Mouse (Mus musculus) midbrain, embryonic 14.5 days (tissue): ENCODE results near the gene Cntln. TPM values are rescaled to one million over a fixed set of nuclear protein-coding genes. Genes with fewer than 3 reads are reported as not detected.

Experiments
- ATAC-seq: fragments of 200-750 bp; cut with Nextera tagmentation; 2 replicates; pipeline ENCODE4 v1.8.0; 2017; ENCODE audit warnings: moderate number of reproducible peaks, moderate library complexity; ENCODE audit not compliant: low FRiP score, low TSS enrichment
- DNase-seq: peaks from one replicate; pipeline ENCODE4 v3.0.0-alpha.2; 2015
- H3K27ac ChIP-seq: fragments of 300-500 bp; sonication (generic); replicated peaks from 2 replicates; pipeline ENCODE4 v1.5.1; 2014; ENCODE audit warnings: mild to moderate bottlenecking, low read depth, low read length, moderate library complexity
- H3K27me3 ChIP-seq: fragments of 300-500 bp; sonication (generic); 2 replicates; pipeline ENCODE4 v1.6.1; 2014; ENCODE audit warnings: low read length, control low read depth, mixed read lengths; ENCODE audit not compliant: control insufficient read depth, insufficient read depth
- H3K36me3 ChIP-seq: fragments of 300-500 bp; sonication (generic); 2 replicates; pipeline ENCODE4 v1.6.1; 2014; ENCODE audit warnings: low read length, control low read depth; ENCODE audit not compliant: control insufficient read depth, insufficient read depth
- H3K4me1 ChIP-seq: fragments of 300-500 bp; sonication (generic); 2 replicates; pipeline ENCODE4 v1.6.1; 2014; ENCODE audit warnings: mild to moderate bottlenecking, antibody characterized with exemption, low read length, control low read depth; ENCODE audit not compliant: control insufficient read depth, insufficient read depth
- H3K4me2 ChIP-seq: fragments of 300-500 bp; sonication (generic); 2 replicates; pipeline ENCODE4 v1.6.1; 2014; ENCODE audit warnings: mild to moderate bottlenecking, low read length, moderate library complexity
- H3K4me3 ChIP-seq: fragments of 300-500 bp; sonication (generic); replicated peaks from 2 replicates; pipeline ENCODE4 v1.5.1; 2014; ENCODE audit warnings: low read depth, low read length
- H3K9ac ChIP-seq: fragments of 300-500 bp; sonication (generic); replicated peaks from 2 replicates; pipeline ENCODE4 v1.6.1; 2014; ENCODE audit warnings: mild to moderate bottlenecking, low read length, moderate library complexity
- H3K9me3 ChIP-seq: fragments of 300-500 bp; sonication (generic); 2 replicates; pipeline ENCODE4 v1.6.1; 2016; ENCODE audit warnings: low read length, control low read depth, mixed read lengths; ENCODE audit not compliant: control insufficient read depth
- WGBS: fragments of 180-500 bp; shearing (Covaris S2); extraction: QIAGEN DNeasy Blood & Tissue Kit; methylation state at CpG from one replicate; pipeline ENCODE4 v1.1.7; 2014; 5-methylcytosine and 5-hydroxymethylcytosine counted together
- polyA plus RNA-seq: library from polyadenylated mRNA; unstranded; fragments of >200 nt; fragmentation: Nextera tagmentation; extraction: Ambion mirVana; gene quantifications from 2 replicates; pipeline ENCODE4 v1.2.1, GENCODE M21; 2014

Gene Cntln
- polyA plus RNA-seq, 1 experiment from 2014 or later, result 5.9 TPM

GRCm38 (mm10) chr4:85096682-85097081 is 212.6 kb downstream of the Cntln start:
- Histone ChIP-seq H3K4me1 (no peaks in the 10 kb centered on the region), H3K9ac (no peak overlapping the region), H3K27ac (no peak overlapping the region), H3K4me3 (no peak overlapping the region), H3K4me2 (no peak overlapping the region), H3K36me3 (no peaks in the 10 kb centered on the region), H3K27me3 (no peaks in the 10 kb centered on the region), H3K9me3 (no peaks in the 10 kb centered on the region)
- DNase-seq, result peak; percentile 93
- ATAC-seq, result peak; percentile 74; the same call in 1 of the 2 replicates
- 14% methylated on average over 7 of the region's 7 CpGs for WGBS

- DNase-seq, result no peak
- no peak for ATAC-seq
- Histone ChIP-seq H3K9ac (no peak overlapping the region), H3K27me3 (no peaks in the 10 kb centered on the region), H3K36me3 (no peaks in the 10 kb centered on the region), H3K4me1 (no peaks in the 10 kb centered on the region), H3K4me3 (no peak overlapping the region), H3K27ac (no peak overlapping the region), H3K4me2 (no peak overlapping the region), H3K9me3 (no peaks in the 10 kb centered on the region)
- WGBS, result 90% methylated on average over 4 of the region's 4 CpGs
These were observed 218.1 kb downstream of the Cntln start for GRCm38 (mm10) chr4:85102168-85102567.

GRCm38 (mm10) chr4:85106416-85106815 is 222.3 kb downstream of the Cntln start:
- no peaks in the 10 kb centered on the region for H3K9me3 ChIP-seq
- H3K4me3 ChIP-seq, result no peak overlapping the region
- H3K27ac ChIP-seq, result no peak overlapping the region

DNA sequence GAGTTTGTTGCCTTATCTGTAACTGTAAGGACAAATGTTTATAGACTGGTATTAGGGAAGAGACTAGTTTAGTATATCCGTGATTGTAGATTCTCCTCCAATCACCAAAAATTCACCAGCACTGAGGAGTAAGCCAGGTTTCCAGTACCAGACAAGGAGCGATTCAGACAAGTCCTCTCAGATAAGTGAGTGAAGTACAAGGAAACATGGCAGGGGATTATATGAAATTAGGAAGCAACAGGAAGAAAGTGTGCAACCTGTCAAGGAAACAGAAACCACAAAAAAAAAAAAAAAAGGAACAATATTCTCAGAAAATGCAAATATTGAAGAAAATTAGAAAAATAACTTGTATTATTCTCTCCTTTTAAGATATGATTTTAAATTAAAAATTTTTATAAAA is 222.9 kb downstream of the Cntln start:
- ATAC-seq (no peak), DNase-seq (no peak)
- H3K27me3 ChIP-seq, result no peaks in the 10 kb centered on the region
- H3K36me3 ChIP-seq, result no peaks in the 10 kb centered on the region
- no peak overlapping the region for H3K4me2 ChIP-seq
- no peaks in the 10 kb centered on the region for H3K9me3 ChIP-seq
- 92% methylated on average over 2 of the region's 2 CpGs for WGBS
- no peaks in the 10 kb centered on the region for H3K4me1 ChIP-seq
- no peak overlapping the region for H3K27ac ChIP-seq
- H3K4me3 ChIP-seq, result no peak overlapping the region
- no peak overlapping the region for H3K9ac ChIP-seq

More at GRCm38 (mm10) chr4:85106416-85106815, 222.3 kb downstream of the Cntln start:
- DNase-seq (no peak), ATAC-seq (no peak)
- H3K4me1 ChIP-seq, result no peaks in the 10 kb centered on the region
- no peaks in the 10 kb centered on the region for H3K36me3 ChIP-seq
- H3K9ac ChIP-seq, result no peak overlapping the region
- WGBS, result 82% methylated on average over 1 of the region's 1 CpGs
- no peak overlapping the region for H3K4me2 ChIP-seq
- no peaks in the 10 kb centered on the region for H3K27me3 ChIP-seq

GRCm38 (mm10) chr4:85120271-85120670 is 236.2 kb downstream of the Cntln start:
- Histone ChIP-seq H3K27ac (no peak overlapping the region), H3K9ac (no peak overlapping the region), H3K4me2 (no peak overlapping the region), H3K36me3 (no peaks in the 10 kb centered on the region), H3K4me3 (no peak overlapping the region), H3K4me1 (no peaks in the 10 kb centered on the region), H3K27me3 (no peaks in the 10 kb centered on the region), H3K9me3 (no peaks in the 10 kb centered on the region)
- WGBS, result 88% methylated on average over 3 of the region's 3 CpGs
- ATAC-seq (no peak), DNase-seq (no peak)

- H3K4me3 ChIP-seq, result no peak overlapping the region
- 90% methylated on average over 5 of the region's 5 CpGs for WGBS
- DNase-seq (no peak), ATAC-seq (no peak)
- H3K9me3 ChIP-seq, result no peaks in the 10 kb centered on the region
- no peak overlapping the region for H3K4me2 ChIP-seq
- H3K9ac ChIP-seq, result no peak overlapping the region
- H3K4me1 ChIP-seq, result no peaks in the 10 kb centered on the region
- H3K36me3 ChIP-seq, result no peaks in the 10 kb centered on the region
- no peak overlapping the region for H3K27ac ChIP-seq
- no peaks in the 10 kb centered on the region for H3K27me3 ChIP-seq
These were observed 265.6 kb downstream of the Cntln start for GRCm38 (mm10) chr4:85149726-85150125.

DNA sequence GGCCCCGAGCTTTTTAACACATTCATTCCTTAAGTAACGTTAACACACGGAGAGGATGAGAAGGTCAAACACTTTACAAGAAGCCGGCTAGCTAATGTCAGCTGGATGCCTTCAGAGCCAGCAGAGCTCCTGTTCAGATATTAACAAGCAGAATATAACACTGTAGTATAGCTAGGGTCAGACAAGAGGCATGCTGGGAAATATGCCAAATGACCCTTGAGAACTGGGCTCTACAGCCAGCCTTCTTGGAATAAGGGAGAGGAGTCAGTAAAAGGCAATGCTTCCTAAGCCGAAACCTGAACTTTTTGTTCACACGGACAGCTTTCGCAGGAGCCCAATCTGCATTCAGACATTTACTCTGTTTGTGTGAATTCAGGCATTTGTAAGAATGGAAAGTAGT is 267.8 kb downstream of the Cntln start:
- H3K4me1 ChIP-seq, result no peaks in the 10 kb centered on the region
- no peaks in the 10 kb centered on the region for H3K27me3 ChIP-seq
- no peaks in the 10 kb centered on the region for H3K36me3 ChIP-seq
- no peak overlapping the region for H3K9ac ChIP-seq
- no peaks in the 10 kb centered on the region for H3K9me3 ChIP-seq
- H3K4me3 ChIP-seq, result no peak overlapping the region
- DNase-seq, result no peak
- 85% methylated on average over 7 of the region's 7 CpGs for WGBS
- H3K4me2 ChIP-seq, result no peak overlapping the region
- no peak for ATAC-seq
- no peak overlapping the region for H3K27ac ChIP-seq

- Histone ChIP-seq H3K4me2 (no peak overlapping the region), H3K9ac (no peak overlapping the region), H3K36me3 (no peaks in the 10 kb centered on the region), H3K27ac (no peak overlapping the region), H3K27me3 (no peaks in the 10 kb centered on the region), H3K4me1 (no peaks in the 10 kb centered on the region), H3K4me3 (no peak overlapping the region), H3K9me3 (no peaks in the 10 kb centered on the region)
- no peak for ATAC-seq
- DNase-seq, result no peak
- 93% methylated on average over 1 of the region's 1 CpGs for WGBS
These were observed 270.3 kb downstream of the Cntln start for GRCm38 (mm10) chr4:85154361-85154760.

DNA sequence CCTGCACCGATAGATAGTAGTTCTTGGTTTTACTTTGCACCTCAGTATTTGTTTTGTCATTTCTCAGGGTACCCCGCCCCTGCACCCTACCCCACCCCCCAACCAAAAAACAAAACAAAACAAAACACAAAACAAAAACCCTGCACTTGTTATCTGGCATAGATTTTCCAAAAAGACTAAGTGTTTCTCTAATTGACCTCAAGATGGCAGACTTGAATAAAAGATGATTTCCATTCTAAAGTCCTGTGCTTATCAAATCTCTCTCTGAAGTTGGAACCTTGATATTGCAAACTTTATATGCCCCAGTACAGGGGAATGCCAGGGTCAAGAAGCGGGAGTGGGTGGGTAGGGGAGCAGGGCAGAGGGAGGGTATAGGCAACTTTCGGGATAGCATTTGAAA is 277.0 kb downstream of the Cntln start:
- 70% methylated on average over 4 of the region's 4 CpGs for WGBS
- H3K4me1 ChIP-seq, result no peaks in the 10 kb centered on the region
- DNase-seq (peak; percentile 65), ATAC-seq (no peak)
- no peaks in the 10 kb centered on the region for H3K36me3 ChIP-seq
- no peak overlapping the region for H3K9ac ChIP-seq
- no peaks in the 10 kb centered on the region for H3K9me3 ChIP-seq
- no peak overlapping the region for H3K4me2 ChIP-seq
- H3K27me3 ChIP-seq, result no peaks in the 10 kb centered on the region
- no peak overlapping the region for H3K4me3 ChIP-seq
- no peak overlapping the region for H3K27ac ChIP-seq
